Comparison of ENCODE assay signal across 10 mouse cellular contexts in genomic region chr11:83471766-83472165, GRCm38 (mm10). TPM values are rescaled to one million over a fixed set of nuclear protein-coding genes. Genes with fewer than 3 reads are reported as not detected.
DNase-seq lines count a peak whose midpoint lies in the region; ATAC-seq and TF ChIP-seq lines count a peak whose summit lies in the region.
"Had no signal": no experiment of that assay in that cellular context is flagged by ENCODE, and none has a peak within 500 bp of the region (broad histone marks: within the 10 kb centered on the region; RNA-seq: fewer than 3 reads in every experiment).

No protein-coding gene starts in this region.

- H3K9me3 ChIP-seq in embryonic facial prominence, embryonic 12.5 days: no peaks in the 10 kb centered on the region
- no peaks in the 10 kb centered on the region for H3K9me3 ChIP-seq in intestine, embryonic 15.5 days
- no peaks in the 10 kb centered on the region for H3K9me3 ChIP-seq in midbrain, postnatal 0 days (ENCODE audit: low read length)

- TF ChIP-seq CTCF in kidney, adult 2 months (conservative IDR thresholded peaks at IDR 0.05; ENCODE audit: insufficient read depth, insufficient read length, low read depth, low read length): no peak
- TF ChIP-seq CTCF in midbrain, postnatal 0 days (IDR thresholded peaks at IDR 0.05): no peak

- peak overlapping the region; percentile 87 for H3K4me2 ChIP-seq in embryonic facial prominence, embryonic 12.5 days (replicated peaks)
- H3K4me2 ChIP-seq in intestine, embryonic 15.5 days (replicated peaks): peak overlapping the region; percentile 70
- H3K4me2 ChIP-seq in midbrain, postnatal 0 days (ENCODE audit: low read depth, low read length, poor library complexity, severe bottlenecking): peak overlapping the region; percentile 85

- no peak overlapping the region for H3K9ac ChIP-seq in embryonic facial prominence, embryonic 12.5 days
- no peak overlapping the region for H3K9ac ChIP-seq in intestine, embryonic 15.5 days
- no peak overlapping the region for H3K9ac ChIP-seq in midbrain, postnatal 0 days (replicated peaks; ENCODE audit: low read length, poor library complexity, severe bottlenecking)

- peaks cover 14% of the 10 kb centered on the region for H3K4me1 ChIP-seq in kidney, adult 2 months (ENCODE audit: control insufficient read depth, insufficient read depth, low read length)
- H3K4me1 ChIP-seq in embryonic facial prominence, embryonic 12.5 days: peaks cover 13% of the 10 kb centered on the region
- H3K4me1 ChIP-seq in intestine, embryonic 15.5 days (replicated peaks): peaks cover 20% of the 10 kb centered on the region
- peaks cover 10% of the 10 kb centered on the region for H3K4me1 ChIP-seq in midbrain, postnatal 0 days (ENCODE audit: insufficient read depth, low read length)

- peak; percentile 30 for DNase-seq in kidney, adult 2 months
- no peak for DNase-seq in kidney, postnatal 36 days
- no peak for DNase-seq in midbrain, postnatal 0 days (ENCODE audit: low spot score)
- DNase-seq in right cerebral cortex, postnatal 25 days: no peak
- DNase-seq in gastrocnemius, postnatal 25 days: no peak
- DNase-seq in cerebellum, adult 9-11 months: no peak

- H3K27ac ChIP-seq in kidney, adult 2 months (ENCODE audit: insufficient read depth, low read depth, low read length): peak overlapping the region; percentile 92
- 0 out of 2 replicates have a peak overlapping the region, but pooled peaks have one; percentile 97 for H3K27ac ChIP-seq in embryonic facial prominence, embryonic 12.5 days
- peak overlapping the region; percentile 97 for H3K27ac ChIP-seq in intestine, embryonic 15.5 days
- no peak overlapping the region for H3K27ac ChIP-seq in midbrain, postnatal 0 days (ENCODE audit: low read depth, low read length)

- H3K27me3 ChIP-seq in kidney, adult 2 months (replicated peaks; ENCODE audit: control insufficient read depth, insufficient read depth, low read length): no peaks in the 10 kb centered on the region
- no peaks in the 10 kb centered on the region; the same call in 1 of the 2 replicates for H3K27me3 ChIP-seq in embryonic facial prominence, embryonic 12.5 days
- H3K27me3 ChIP-seq in intestine, embryonic 15.5 days (replicated peaks): no peaks in the 10 kb centered on the region
- H3K27me3 ChIP-seq in midbrain, postnatal 0 days (ENCODE audit: insufficient read depth, low read length): no peaks in the 10 kb centered on the region
- H3K27me3 ChIP-seq: Patski had no signal

- no peak overlapping the region for H3K4me3 ChIP-seq in kidney, adult 2 months (ENCODE audit: insufficient read depth, low read depth, low read length)
- no peak overlapping the region for H3K4me3 ChIP-seq in embryonic facial prominence, embryonic 12.5 days
- peak overlapping the region; percentile 94; the same call in 1 of the 2 replicates for H3K4me3 ChIP-seq in intestine, embryonic 15.5 days (replicated peaks)
- peak overlapping the region; percentile 93; the same call in 1 of the 2 replicates for H3K4me3 ChIP-seq in midbrain, postnatal 0 days (ENCODE audit: low read depth, low read length)

- ATAC-seq in embryonic facial prominence, embryonic 12.5 days (ENCODE audit: insufficient number of reproducible peaks, insufficient read depth, low FRiP score, low TSS enrichment): no peak
- no peak for ATAC-seq in intestine, embryonic 15.5 days
- ATAC-seq in midbrain, postnatal 0 days (ENCODE audit: low FRiP score): no peak

- TF ChIP-seq POLR2A in kidney, adult 2 months (IDR thresholded peaks at IDR 0.05; ENCODE audit: low read depth, low read length): no peak

- H3K36me3 ChIP-seq in kidney, adult 2 months (ENCODE audit: control insufficient read depth, insufficient read depth, low read length): no peaks in the 10 kb centered on the region
- 0 out of 2 replicates have a peak, but pooled peaks cover 5% of the 10 kb centered on the region for H3K36me3 ChIP-seq in embryonic facial prominence, embryonic 12.5 days
- H3K36me3 ChIP-seq in intestine, embryonic 15.5 days: no peaks in the 10 kb centered on the region
- H3K36me3 ChIP-seq in midbrain, postnatal 0 days (ENCODE audit: insufficient read depth, low read length): no peaks in the 10 kb centered on the region

- WGBS in kidney, adult 2 months: 90% methylated on average over 2 of the region's 2 CpGs
- WGBS in embryonic facial prominence, embryonic 12.5 days: 83% methylated on average over 2 of the region's 2 CpGs
- 58% methylated on average over 2 of the region's 2 CpGs for WGBS in intestine, embryonic 15.5 days
- 81% methylated on average over 2 of the region's 2 CpGs for WGBS in midbrain, postnatal 0 days

RNA-seq across cellular contexts. Expression of gene Taf15, which starts 1.1 kb away (rescaled TPM):
- 7.2 and 13.8 TPM in 2 replicates for polyA plus RNA-seq in kidney, adult 2 months (2012; rRNA removed)
- polyA plus RNA-seq in embryonic facial prominence, embryonic 12.5 days (2016; fragmentation: Nextera tagmentation; extraction: Ambion mirVana): 14.5 and 15.5 TPM in 2 replicates
- 12.9 and 13.9 TPM in 2 replicates for polyA plus RNA-seq in intestine, embryonic 15.5 days (2015; fragmentation: Nextera tagmentation; extraction: Ambion mirVana)
- total RNA-seq in midbrain, postnatal 0 days (2014; rRNA removed): 18.2 and 30.6 TPM in 2 replicates
- 6.5 and 9.6 TPM in 2 replicates for polyA plus RNA-seq in midbrain, postnatal 0 days (2015; fragmentation: Nextera tagmentation; extraction: Ambion mirVana)
- total RNA-seq in gastrocnemius, postnatal 25 days (2021): 10 to 100 TPM; 20.2 to 24.3 TPM

RNA-seq across cellular contexts. Expression of gene Mmp28, which starts 8.9 kb away (rescaled TPM):
- 4.3 TPM in 2 replicates for polyA plus RNA-seq in kidney, adult 2 months (2012; rRNA removed)
- 2.9 and 3.2 TPM in 2 replicates for polyA plus RNA-seq in embryonic facial prominence, embryonic 12.5 days (2016; fragmentation: Nextera tagmentation; extraction: Ambion mirVana)
- polyA plus RNA-seq in intestine, embryonic 15.5 days (2015; fragmentation: Nextera tagmentation; extraction: Ambion mirVana): 1.4 and 1.5 TPM in 2 replicates
- 5.4 and 5.5 TPM in 2 replicates for total RNA-seq in midbrain, postnatal 0 days (2014; rRNA removed)
- polyA plus RNA-seq in midbrain, postnatal 0 days (2015; fragmentation: Nextera tagmentation; extraction: Ambion mirVana): 1.2 and 1.4 TPM in 2 replicates
- total RNA-seq in gastrocnemius, postnatal 25 days (2021): 1 to 10 TPM; 2.5 to 4.5 TPM
- polyA plus RNA-seq: inflammation-experienced regulatory T-cells, adult 6 months had no signal

RNA-seq across cellular contexts. Expression of gene 1700020L24Rik, which starts 34.3 kb away (rescaled TPM):
- polyA plus RNA-seq in kidney, adult 2 months (2012; rRNA removed): 0.11 and 0.14 TPM in 2 replicates
- 0.45 and 0.60 TPM in 2 replicates for polyA plus RNA-seq in embryonic facial prominence, embryonic 12.5 days (2016; fragmentation: Nextera tagmentation; extraction: Ambion mirVana)
- polyA plus RNA-seq in intestine, embryonic 15.5 days (2015; fragmentation: Nextera tagmentation; extraction: Ambion mirVana): 0.76 and 0.87 TPM in 2 replicates
- total RNA-seq in midbrain, postnatal 0 days (2014; rRNA removed): not detected in 2 replicates
- 0.57 and 0.79 TPM in 2 replicates for polyA plus RNA-seq in midbrain, postnatal 0 days (2015; fragmentation: Nextera tagmentation; extraction: Ambion mirVana)
- not detected for total RNA-seq in gastrocnemius, postnatal 25 days (2021)

RNA-seq across cellular contexts. Expression of gene Gas2l2, which starts 42.5 kb away (rescaled TPM):
- polyA plus RNA-seq in kidney, adult 2 months (2012; rRNA removed): not detected in 2 replicates
- 0.06 and 0.09 TPM in 2 replicates for polyA plus RNA-seq in embryonic facial prominence, embryonic 12.5 days (2016; fragmentation: Nextera tagmentation; extraction: Ambion mirVana)
- 0.13 TPM in 1 of 2 replicates, not detected in the other for polyA plus RNA-seq in intestine, embryonic 15.5 days (2015; fragmentation: Nextera tagmentation; extraction: Ambion mirVana)
- 0.44 and 0.85 TPM in 2 replicates for total RNA-seq in midbrain, postnatal 0 days (2014; rRNA removed)
- 0.52 and 0.67 TPM in 2 replicates for polyA plus RNA-seq in midbrain, postnatal 0 days (2015; fragmentation: Nextera tagmentation; extraction: Ambion mirVana)
- total RNA-seq in gastrocnemius, postnatal 25 days (2021): not detected
- polyA plus RNA-seq: inflammation-experienced regulatory T-cells, adult 6 months; Patski had no signal

RNA-seq across cellular contexts. Expression of gene Heatr9, which starts 50.2 kb away (rescaled TPM):
- polyA plus RNA-seq in kidney, adult 2 months (2012; rRNA removed): 0.03 TPM in 1 of 2 replicates, not detected in the other
- polyA plus RNA-seq in embryonic facial prominence, embryonic 12.5 days (2016; fragmentation: Nextera tagmentation; extraction: Ambion mirVana): not detected in 2 replicates
- not detected in 2 replicates for polyA plus RNA-seq in intestine, embryonic 15.5 days (2015; fragmentation: Nextera tagmentation; extraction: Ambion mirVana)
- not detected in 2 replicates for total RNA-seq in midbrain, postnatal 0 days (2014; rRNA removed)
- not detected in 2 replicates for polyA plus RNA-seq in midbrain, postnatal 0 days (2015; fragmentation: Nextera tagmentation; extraction: Ambion mirVana)
- total RNA-seq in gastrocnemius, postnatal 25 days (2021): not detected
- polyA plus RNA-seq: Patski had no signal

Comparison
In these comparisons a context has a peak if more than half of its experiments do, and no peak if none do; other contexts are left out.
1. H3K4me3 ChIP-seq: peak in intestine, embryonic 15.5 days (single experiment) and midbrain, postnatal 0 days (single experiment); none in kidney, adult 2 months (single experiment) and embryonic facial prominence, embryonic 12.5 days (single experiment).
2. Peak in every context shown above with its lines, with median percentiles within 50 percentile points of each other: H3K4me2 ChIP-seq.